Mouse (Mus musculus) myocyte (in vitro differentiated cells): ENCODE results near the gene Cab39l.

Experiments
- CEBPB ChIP-seq: IDR thresholded peaks from 2 replicates; pipeline ENCODE4 v1.6.1; 2011; ENCODE audit warnings: mild to moderate bottlenecking, moderate library complexity; ENCODE audit not compliant: poor library complexity, insufficient read depth, severe bottlenecking
- E2F4 ChIP-seq: IDR thresholded peaks from one replicate; pipeline ENCODE4 v1.6.1; 2011; ENCODE audit warnings: mild to moderate bottlenecking, control low read depth, moderate library complexity; ENCODE audit not compliant: insufficient read depth
- MAX ChIP-seq: IDR thresholded peaks from one replicate; pipeline ENCODE4 v1.6.1; 2011; ENCODE audit warnings: low read depth, mild to moderate bottlenecking, control low read depth
- MYOD1 ChIP-seq, 3 experiments: IDR thresholded peaks; one replicate each; pipeline ENCODE4 v1.6.1; 2011; ENCODE audit warnings: control low read depth in 2 of 3, low read depth in 2 of 3, mild to moderate bottlenecking in 2 of 3, moderate library complexity in 1 of 3; ENCODE audit not compliant: insufficient read length in 2 of 3, control insufficient read depth in 1 of 3
- MYOG ChIP-seq, 3 experiments: IDR thresholded peaks; one replicate each; pipeline ENCODE4 v1.6.1; 2011; ENCODE audit warnings: control low read depth in 2 of 3, low read depth in 2 of 3, mild to moderate bottlenecking in 2 of 3; ENCODE audit not compliant: insufficient read length in 2 of 3, control insufficient read depth in 1 of 3, insufficient read depth in 1 of 3
- POLR2A ChIP-seq: IDR thresholded peaks from one replicate; pipeline ENCODE4 v1.6.1; 2011; ENCODE audit warnings: low read depth, mild to moderate bottlenecking, control low read depth, moderate library complexity; ENCODE audit not compliant: insufficient read length
- POLR2AphosphoS2 ChIP-seq: IDR thresholded peaks from one replicate; pipeline ENCODE4 v1.6.1; 2011; ENCODE audit warnings: low read depth, control low read depth; ENCODE audit not compliant: insufficient read length
- REST ChIP-seq: IDR thresholded peaks from one replicate; pipeline ENCODE4 v1.6.1; 2011; ENCODE audit warnings: mild to moderate bottlenecking, control low read depth, moderate library complexity; ENCODE audit not compliant: insufficient read depth, insufficient read length
- SRF ChIP-seq: IDR thresholded peaks from one replicate; pipeline ENCODE4 v1.6.1; 2011; ENCODE audit warnings: low read depth; ENCODE audit not compliant: control insufficient read depth, insufficient read length
- TCF12 ChIP-seq: IDR thresholded peaks from one replicate; pipeline ENCODE4 v1.6.1; 2011; ENCODE audit warnings: mild to moderate bottlenecking, control low read depth; ENCODE audit not compliant: poor library complexity, insufficient read depth, severe bottlenecking
- TCF3 ChIP-seq: IDR thresholded peaks from one replicate; pipeline ENCODE4 v1.6.1; 2011; ENCODE audit warnings: low read depth, control low read depth; ENCODE audit not compliant: insufficient read length
- USF1 ChIP-seq: IDR thresholded peaks from one replicate; pipeline ENCODE4 v1.6.1; 2011; ENCODE audit warnings: low read depth, mild to moderate bottlenecking, control low read depth, moderate library complexity

GRCm38 (mm10) chr14:59435206-59435605 is 5.6 kb upstream of the Cab39l start:
- TF ChIP-seq POLR2A (no peak), CEBPB (no peak), MYOG (IDR thresholded peaks at IDR 0.05; ENCODE audit: control insufficient read depth in 1 of 3, insufficient read depth in 1 of 3, insufficient read length in 2 of 3, low read depth in 2 of 3) (no peak), MAX (no peak), E2F4 (no peak), USF1 (no peak), TCF3 (no peak), TCF12 (no peak), MYOD1 (IDR thresholded peaks at IDR 0.05; ENCODE audit: control insufficient read depth in 1 of 3, insufficient read length in 2 of 3, low read depth in 2 of 3) (no peak), POLR2AphosphoS2 (no peak), REST (no peak), SRF (no peak)
